Mouse (Mus musculus): Measurements from ENCODE around the gene Prss54.

- TF ChIP-seq POLR2A (IDR thresholded peaks at IDR 0.05; ENCODE audit: borderline replicate concordance, extremely low read depth, insufficient read depth, insufficient read length, poor library complexity, severe bottlenecking) (no peak), CTCF (IDR thresholded peaks at IDR 0.05; ENCODE audit: borderline replicate concordance, extremely low read depth, insufficient read depth, insufficient read length) (no peak)
Observed at GRCm38 (mm10) chr8:95566217-95566616, 9.9 kb downstream of the Prss54 start.
